Mouse (Mus musculus) hindbrain, embryonic 13.5 days (tissue): ENCODE measurements around the gene Rfx4. TPM values are rescaled to one million over a fixed set of nuclear protein-coding genes. Genes with fewer than 3 reads are reported as not detected.
A peak's percentile ranks its signal among the peaks of the same experiment; 100 is the strongest.

Experiments
- ATAC-seq: fragments of 200-750 bp; cut with Nextera tagmentation; 2 replicates; pipeline ENCODE4 v1.8.0; 2017; ENCODE audit warnings: moderate TSS enrichment; ENCODE audit not compliant: low FRiP score
- H3K27ac ChIP-seq: fragments of 300-500 bp; sonication (generic); 2 replicates; pipeline ENCODE4 v1.5.1; 2015; ENCODE audit warnings: inconsistent platforms, mild to moderate bottlenecking, moderate library complexity
- H3K27me3 ChIP-seq: fragments of 300-500 bp; sonication (generic); 2 replicates; pipeline ENCODE4 v1.6.1; 2015; ENCODE audit warnings: mild to moderate bottlenecking, inconsistent platforms
- H3K36me3 ChIP-seq: fragments of 300-500 bp; sonication (generic); 2 replicates; pipeline ENCODE4 v1.6.1; 2015; ENCODE audit warnings: mild to moderate bottlenecking, inconsistent platforms
- H3K4me1 ChIP-seq: fragments of 300-500 bp; sonication (generic); replicated peaks from 2 replicates; pipeline ENCODE4 v1.6.1; 2015; ENCODE audit warnings: inconsistent platforms
- H3K4me2 ChIP-seq: fragments of 300-500 bp; sonication (generic); 2 replicates; pipeline ENCODE4 v1.6.1; 2015; ENCODE audit warnings: inconsistent platforms, mild to moderate bottlenecking, moderate library complexity
- H3K4me3 ChIP-seq: fragments of 300-500 bp; sonication (generic); 2 replicates; pipeline ENCODE4 v1.5.1; 2015; ENCODE audit warnings: mild to moderate bottlenecking, inconsistent platforms
- H3K9ac ChIP-seq: fragments of 300-500 bp; sonication (generic); 2 replicates; pipeline ENCODE4 v1.6.1; 2015; ENCODE audit warnings: mild to moderate bottlenecking, inconsistent platforms
- H3K9me3 ChIP-seq: fragments of 300-500 bp; sonication (generic); 2 replicates; pipeline ENCODE4 v1.6.1; 2016; ENCODE audit warnings: inconsistent platforms
- WGBS: fragments of 180-500 bp; shearing (Covaris S2); methylation state at CpG from one replicate; pipeline ENCODE4 v1.1.7; 2015; 5-methylcytosine and 5-hydroxymethylcytosine counted together
- polyA plus RNA-seq: library from polyadenylated mRNA; unstranded; fragments of >200 nt; fragmentation: Nextera tagmentation; extraction: Ambion mirVana; gene quantifications from 2 replicates; pipeline ENCODE4 v1.2.1, GENCODE M21; 2015

Gene Rfx4
- 25.1 and 25.9 TPM in 2 replicates for polyA plus RNA-seq

GRCm38 (mm10) chr10:84755786-84756203, at the start of gene Rfx4:
TSS of gene Rfx4 (plus strand) at chr10:84756062.
- H3K27me3 ChIP-seq = peaks cover 66% of the 10 kb centered on the region
- peak; percentile 66 for ATAC-seq
- H3K27ac ChIP-seq = peak within 1 kb of the TSS; percentile 90
- H3K36me3 ChIP-seq = no peaks in the 10 kb centered on the region
- WGBS = under 1% methylated on average over 24 of the region's 24 CpGs
- peak within 1 kb of the TSS; percentile 79 for H3K9ac ChIP-seq
- peak within 1 kb of the TSS; percentile 72 for H3K4me2 ChIP-seq
- peak within 1 kb of the TSS; percentile 46 for H3K4me3 ChIP-seq
- H3K4me1 ChIP-seq = peaks cover 65% of the 10 kb centered on the region
- no peaks in the 10 kb centered on the region for H3K9me3 ChIP-seq

DNA sequence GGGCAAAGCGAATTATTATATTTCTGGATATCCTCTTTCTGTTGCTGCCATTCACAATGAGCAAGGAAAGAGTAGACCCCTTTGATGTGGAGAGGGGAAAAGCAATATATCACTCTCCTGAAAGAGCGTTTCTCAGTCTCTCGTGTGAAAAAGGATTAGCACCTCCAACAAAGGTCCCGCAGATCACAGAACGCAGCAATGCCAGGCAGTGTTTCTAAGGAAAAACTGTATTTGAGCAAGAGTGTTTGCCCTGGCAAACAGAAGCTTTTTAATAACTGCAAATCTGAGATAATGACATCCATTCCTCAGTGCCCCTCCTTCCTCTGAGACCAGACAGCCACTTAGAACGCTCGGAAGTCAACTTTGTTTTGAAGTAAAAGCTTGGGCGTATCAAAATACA, 49.3 kb upstream of the Rfx4 start:
- no peak overlapping the region for H3K4me2 ChIP-seq
- WGBS = 42% methylated on average over 8 of the region's 8 CpGs
- peak overlapping the region; percentile 30; the same call in 1 of the 2 replicates for H3K27ac ChIP-seq
- H3K27me3 ChIP-seq = no peaks in the 10 kb centered on the region
- H3K4me1 ChIP-seq = peaks cover 49% of the 10 kb centered on the region
- H3K4me3 ChIP-seq = no peak overlapping the region
- ATAC-seq = no peak
- no peaks in the 10 kb centered on the region for H3K9me3 ChIP-seq
- no peak overlapping the region for H3K9ac ChIP-seq
- H3K36me3 ChIP-seq = peaks cover 17% of the 10 kb centered on the region

DNA sequence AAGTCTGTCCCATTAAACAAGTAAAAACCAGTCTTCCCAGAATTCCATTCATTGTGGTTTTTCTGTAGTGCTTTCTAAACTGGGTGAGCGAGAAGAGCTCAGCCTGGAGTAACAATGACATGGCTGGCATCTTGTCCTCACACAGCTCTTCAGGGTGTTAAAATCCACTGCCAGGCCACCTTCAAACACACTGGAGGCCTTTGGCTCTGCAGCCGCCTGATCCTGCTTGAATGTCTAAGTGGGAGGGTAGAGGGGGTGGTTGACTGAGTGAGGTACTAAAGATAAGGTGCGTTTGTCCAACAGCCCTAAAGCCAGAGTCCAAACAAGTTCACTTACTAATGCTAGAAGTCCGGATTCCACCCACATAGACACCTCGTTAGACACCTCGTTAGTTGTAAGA, 48.6 kb upstream of the Rfx4 start:
- Histone ChIP-seq H3K36me3 (peaks cover 11% of the 10 kb centered on the region), H3K4me2 (no peak overlapping the region), H3K4me1 (peaks cover 56% of the 10 kb centered on the region), H3K27me3 (no peaks in the 10 kb centered on the region), H3K9ac (no peak overlapping the region), H3K9me3 (no peaks in the 10 kb centered on the region), H3K4me3 (no peak overlapping the region), H3K27ac (peak overlapping the region; percentile 79)
- no peak for ATAC-seq
- WGBS = 26% methylated on average over 6 of the region's 6 CpGs

GRCm38 (mm10) chr10:84707752-84708530, 47.9 kb upstream of the Rfx4 start:
- H3K27ac ChIP-seq = peak overlapping the region; percentile 79
- H3K9ac ChIP-seq = no peak overlapping the region
- ATAC-seq = no peak
- WGBS = 21% methylated on average over 14 of the region's 14 CpGs
- H3K4me3 ChIP-seq = no peak overlapping the region
- peaks cover 7% of the 10 kb centered on the region; the same call in 1 of the 2 replicates for H3K36me3 ChIP-seq
- H3K9me3 ChIP-seq = no peaks in the 10 kb centered on the region
- 0 out of 2 replicates have a peak overlapping the region, but pooled peaks have one; percentile 4 for H3K4me2 ChIP-seq
- peaks cover 63% of the 10 kb centered on the region for H3K4me1 ChIP-seq
- H3K27me3 ChIP-seq = no peaks in the 10 kb centered on the region

GRCm38 (mm10) chr10:84710192-84710591, 45.7 kb upstream of the Rfx4 start:
- Histone ChIP-seq H3K9me3 (no peaks in the 10 kb centered on the region), H3K36me3 (peaks cover 16% of the 10 kb centered on the region), H3K4me3 (no peak overlapping the region), H3K27me3 (0 out of 2 replicates have a peak, but pooled peaks cover 3% of the 10 kb centered on the region), H3K9ac (0 out of 2 replicates have a peak overlapping the region, but pooled peaks have one; percentile 35), H3K27ac (peak overlapping the region; percentile 72), H3K4me1 (peaks cover 84% of the 10 kb centered on the region), H3K4me2 (no peak overlapping the region)
- 0 out of 2 replicates have a peak, but pooled peaks have one; percentile 9 for ATAC-seq
- 13% methylated on average over 4 of the region's 4 CpGs for WGBS

DNA sequence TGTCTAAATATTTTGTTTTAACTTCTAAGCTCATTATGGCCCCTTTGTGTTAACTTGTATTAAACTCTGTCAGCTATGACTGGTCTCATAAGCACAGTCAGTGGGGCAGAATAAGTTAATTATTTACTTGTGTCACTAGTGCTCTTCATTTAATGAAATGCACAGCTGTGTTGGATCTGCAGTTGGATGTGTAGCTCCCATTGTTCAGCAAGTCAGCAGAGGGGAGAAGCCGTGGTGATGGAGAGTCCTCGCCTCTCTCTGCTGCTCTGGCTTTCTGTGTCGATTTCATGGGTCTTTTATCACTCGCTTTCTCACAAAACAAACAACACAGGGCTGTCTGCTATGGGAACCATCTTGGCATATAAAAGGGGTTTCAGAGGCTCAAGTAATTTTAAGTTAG, 45.0 kb upstream of the Rfx4 start:
- H3K27me3 ChIP-seq = 0 out of 2 replicates have a peak, but pooled peaks cover 3% of the 10 kb centered on the region
- no peaks in the 10 kb centered on the region for H3K9me3 ChIP-seq
- 19% methylated on average over 4 of the region's 4 CpGs for WGBS
- H3K36me3 ChIP-seq = peaks cover 20% of the 10 kb centered on the region
- no peak overlapping the region for H3K4me3 ChIP-seq
- H3K4me2 ChIP-seq = no peak overlapping the region
- no peak overlapping the region for H3K9ac ChIP-seq
- peaks cover 80% of the 10 kb centered on the region for H3K4me1 ChIP-seq
- H3K27ac ChIP-seq = peak overlapping the region; percentile 66; the same call in 1 of the 2 replicates
- ATAC-seq = 0 out of 2 replicates have a peak, but pooled peaks have one; percentile 41

DNA sequence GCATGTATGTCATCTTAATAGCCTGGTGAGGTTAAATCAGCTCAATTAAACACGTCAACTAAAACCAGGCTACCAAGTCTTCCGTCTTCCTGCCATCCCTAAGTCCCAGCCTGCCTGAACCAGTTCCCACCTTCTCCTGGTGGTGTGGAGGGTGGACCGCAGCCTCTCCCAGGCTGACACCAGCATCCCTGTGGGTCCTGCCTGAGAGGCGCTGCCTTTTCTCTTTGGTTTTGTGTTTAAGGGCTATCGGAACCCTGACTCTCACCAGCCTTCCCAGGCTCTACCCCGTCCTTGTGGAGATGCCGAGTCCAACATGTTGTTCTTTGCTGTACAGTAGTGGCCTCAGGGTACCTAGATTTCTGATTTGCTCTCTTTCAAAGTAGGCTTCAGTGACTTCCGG, 44.4 kb upstream of the Rfx4 start:
- WGBS = 21% methylated on average over 8 of the region's 8 CpGs
- ATAC-seq = peak; percentile 13; the same call in 1 of the 2 replicates
- Histone ChIP-seq H3K9me3 (no peaks in the 10 kb centered on the region), H3K27me3 (0 out of 2 replicates have a peak, but pooled peaks cover 3% of the 10 kb centered on the region), H3K9ac (peak overlapping the region; percentile 55; the same call in 1 of the 2 replicates), H3K36me3 (peaks cover 25% of the 10 kb centered on the region), H3K4me3 (no peak overlapping the region), H3K27ac (peak overlapping the region; percentile 87), H3K4me1 (peaks cover 75% of the 10 kb centered on the region), H3K4me2 (peak overlapping the region; percentile 19)

GRCm38 (mm10) chr10:84711940-84712339, 43.9 kb upstream of the Rfx4 start:
- Histone ChIP-seq H3K4me3 (no peak overlapping the region), H3K36me3 (peaks cover 28% of the 10 kb centered on the region), H3K27ac (peak overlapping the region; percentile 87), H3K4me1 (peaks cover 72% of the 10 kb centered on the region), H3K9me3 (no peaks in the 10 kb centered on the region), H3K9ac (no peak overlapping the region), H3K27me3 (0 out of 2 replicates have a peak, but pooled peaks cover 3% of the 10 kb centered on the region), H3K4me2 (no peak overlapping the region; the same call in 1 of the 2 replicates)
- 38% methylated on average over 5 of the region's 5 CpGs for WGBS
- no peak for ATAC-seq

DNA sequence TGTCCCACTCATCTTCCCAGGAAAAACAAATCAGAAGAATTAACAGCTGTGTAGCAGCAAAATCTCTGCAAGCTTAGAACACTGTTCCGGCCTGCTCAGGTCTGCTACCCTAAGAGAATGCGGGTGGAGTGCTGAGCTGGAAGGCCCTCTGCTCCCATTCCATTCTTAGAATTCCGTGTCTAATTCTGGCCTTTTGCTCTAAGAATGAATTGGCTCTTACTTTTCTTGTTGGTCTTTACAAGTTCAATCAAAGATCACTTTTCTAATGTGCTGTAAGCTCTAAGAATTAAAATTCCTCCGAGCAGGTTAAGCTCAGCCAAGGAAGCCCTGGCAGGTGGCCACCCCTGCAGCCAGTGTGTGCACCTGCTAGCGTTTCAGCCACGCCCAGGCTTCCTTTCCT, 43.3 kb upstream of the Rfx4 start:
- ATAC-seq = no peak
- Histone ChIP-seq H3K36me3 (peaks cover 31% of the 10 kb centered on the region), H3K27me3 (0 out of 2 replicates have a peak, but pooled peaks cover 3% of the 10 kb centered on the region), H3K9me3 (no peaks in the 10 kb centered on the region), H3K9ac (no peak overlapping the region), H3K27ac (peak overlapping the region; percentile 87; the same call in 1 of the 2 replicates), H3K4me3 (no peak overlapping the region), H3K4me1 (peaks cover 67% of the 10 kb centered on the region), H3K4me2 (no peak overlapping the region)
- WGBS = 48% methylated on average over 6 of the region's 6 CpGs

- Histone ChIP-seq H3K27ac (peak overlapping the region; percentile 13; the same call in 1 of the 2 replicates), H3K4me2 (no peak overlapping the region), H3K27me3 (0 out of 2 replicates have a peak, but pooled peaks cover 3% of the 10 kb centered on the region), H3K9me3 (no peaks in the 10 kb centered on the region), H3K36me3 (peaks cover 31% of the 10 kb centered on the region), H3K4me1 (peaks cover 61% of the 10 kb centered on the region), H3K4me3 (no peak overlapping the region), H3K9ac (no peak overlapping the region; the same call in 1 of the 2 replicates)
- ATAC-seq = no peak
- 45% methylated on average over 10 of the region's 10 CpGs for WGBS
These were observed 42.8 kb upstream of the Rfx4 start for GRCm38 (mm10) chr10:84713043-84713442.

- no peak overlapping the region for H3K4me3 ChIP-seq
- H3K4me1 ChIP-seq = peaks cover 43% of the 10 kb centered on the region
- H3K36me3 ChIP-seq = peaks cover 32% of the 10 kb centered on the region
- H3K9ac ChIP-seq = no peak overlapping the region
- 91% methylated on average over 7 of the region's 7 CpGs for WGBS
- no peak for ATAC-seq
- 0 out of 2 replicates have a peak, but pooled peaks cover 3% of the 10 kb centered on the region for H3K27me3 ChIP-seq
- no peaks in the 10 kb centered on the region for H3K9me3 ChIP-seq
- no peak overlapping the region for H3K27ac ChIP-seq
- no peak overlapping the region for H3K4me2 ChIP-seq
These were observed 40.2 kb upstream of the Rfx4 start for GRCm38 (mm10) chr10:84715639-84716038.

- Histone ChIP-seq H3K4me1 (peaks cover 35% of the 10 kb centered on the region), H3K9me3 (no peaks in the 10 kb centered on the region), H3K4me3 (no peak overlapping the region), H3K27ac (no peak overlapping the region), H3K9ac (no peak overlapping the region), H3K36me3 (peaks cover 42% of the 10 kb centered on the region), H3K4me2 (no peak overlapping the region), H3K27me3 (0 out of 2 replicates have a peak, but pooled peaks cover 3% of the 10 kb centered on the region)
- ATAC-seq = no peak
- 97% methylated on average over 7 of the region's 7 CpGs for WGBS
These were observed 39.3 kb upstream of the Rfx4 start for GRCm38 (mm10) chr10:84716581-84716980.
